Mouse (Mus musculus) bone marrow macrophage, adult 2 months (primary cell): ENCODE data around the gene Pbx1.

Source experiments
- CTCF ChIP-seq: IDR thresholded peaks from 2 replicates; pipeline ENCODE4 v1.5.1; 2012; ENCODE audit warnings: low read depth, mild to moderate bottlenecking, low read length, moderate library complexity
- POLR2A ChIP-seq: IDR thresholded peaks from 2 replicates; pipeline ENCODE4 v1.6.1; 2012; ENCODE audit warnings: mild to moderate bottlenecking, low read depth, low read length, borderline replicate concordance

DNA sequence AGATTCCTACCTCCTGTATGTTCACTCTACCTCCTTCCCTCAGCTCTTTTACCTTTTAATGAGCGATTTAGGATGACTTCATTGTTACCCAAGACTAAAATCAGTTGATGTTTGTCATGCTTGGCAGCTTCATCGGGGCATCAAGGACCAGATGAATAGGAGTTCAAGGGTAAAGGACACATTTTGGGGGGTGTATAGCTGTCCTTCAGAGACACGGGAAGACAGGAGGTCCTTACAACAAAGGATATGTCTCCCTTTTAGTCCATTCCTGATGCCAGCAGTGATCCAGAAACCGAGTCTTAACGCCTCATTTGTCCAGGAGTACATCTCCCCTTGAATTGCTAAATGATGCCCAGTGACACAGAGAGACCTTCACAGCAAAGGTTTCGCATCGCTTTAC lies 343.4 kb downstream of the Pbx1 start:
- TF ChIP-seq CTCF (no peak), POLR2A (no peak)
